Mouse (Mus musculus): Measurements from ENCODE around the gene Pomgnt2. TPM values are rescaled to one million over a fixed set of nuclear protein-coding genes. Genes with fewer than 3 reads are reported as not detected.

Pomgnt2 gene
- total RNA-seq, 2 experiments from 2014 or later, result not detected

Other genes with a start within 250 kb of the Pomgnt2 start
- gene Zfp651, start 237.8 kb downstream of the Pomgnt2 start, total RNA-seq (2015; ENCODE audit: low replicate concordance), result 1.1 TPM in 1 of 2 replicates, not detected in the other
- gene Zfp651, start 237.8 kb downstream of the Pomgnt2 start, total RNA-seq (2017; ENCODE audit: low replicate concordance), result 0.77 TPM in 1 of 2 replicates, not detected in the other
- gene Klhl40, start 219.5 kb downstream of the Pomgnt2 start, total RNA-seq (2015; ENCODE audit: low replicate concordance), result not detected in 2 replicates
- not detected in 2 replicates for gene Klhl40, start 219.5 kb downstream of the Pomgnt2 start, total RNA-seq (2017; ENCODE audit: low replicate concordance)
- gene Hhatl, start 204.6 kb downstream of the Pomgnt2 start, total RNA-seq (2015; ENCODE audit: low replicate concordance), result not detected in 2 replicates
- not detected in 2 replicates for gene Hhatl, start 204.6 kb downstream of the Pomgnt2 start, total RNA-seq (2017; ENCODE audit: low replicate concordance)
- gene Ccdc13, start 157.6 kb downstream of the Pomgnt2 start, total RNA-seq (2015; ENCODE audit: low replicate concordance), result not detected in 2 replicates
- gene Ccdc13, start 157.6 kb downstream of the Pomgnt2 start, total RNA-seq (2017; ENCODE audit: low replicate concordance), result not detected in 2 replicates
- gene Higd1a, start 138.7 kb downstream of the Pomgnt2 start, total RNA-seq (2015; ENCODE audit: low replicate concordance), result 23.4 and 24.3 TPM in 2 replicates
- 11.7 and 19.4 TPM in 2 replicates for gene Higd1a, start 138.7 kb downstream of the Pomgnt2 start, total RNA-seq (2017; ENCODE audit: low replicate concordance)
- not detected in 2 replicates for gene Ackr2, start 98.8 kb downstream of the Pomgnt2 start, total RNA-seq (2015; ENCODE audit: low replicate concordance)
- gene Ackr2, start 98.8 kb downstream of the Pomgnt2 start, total RNA-seq (2017; ENCODE audit: low replicate concordance), result not detected in 2 replicates
- gene Cyp8b1, start 80.8 kb downstream of the Pomgnt2 start, total RNA-seq (2015; ENCODE audit: low replicate concordance), result not detected in 2 replicates
- gene Cyp8b1, start 80.8 kb downstream of the Pomgnt2 start, total RNA-seq (2017; ENCODE audit: low replicate concordance), result not detected in 2 replicates
- gene Fam198a, start 46.1 kb downstream of the Pomgnt2 start, total RNA-seq (2015; ENCODE audit: low replicate concordance), result not detected in 2 replicates
- gene Fam198a, start 46.1 kb downstream of the Pomgnt2 start, total RNA-seq (2017; ENCODE audit: low replicate concordance), result not detected in 2 replicates
- 6.1 and 9.2 TPM in 2 replicates for gene Snrk, start 120.2 kb upstream of the Pomgnt2 start, total RNA-seq (2015; ENCODE audit: low replicate concordance)
- 5.9 and 11.7 TPM in 2 replicates for gene Snrk, start 120.2 kb upstream of the Pomgnt2 start, total RNA-seq (2017; ENCODE audit: low replicate concordance)

Measured in erythroid progenitor cell, adult 5-6 weeks (primary cell).